Mouse (Mus musculus) midbrain, embryonic 11.5 days (tissue): ENCODE data around the gene Myl9. TPM values are rescaled to one million over a fixed set of nuclear protein-coding genes. Genes with fewer than 3 reads are reported as not detected.
"Not testable (repeated sequence)": the region's sequence is repeated elsewhere in the genome, so short reads cannot be mapped to it uniquely, and the experiment has no call there.

Source experiments
- ATAC-seq: fragments of 200-750 bp; cut with Nextera tagmentation; 2 replicates; pipeline ENCODE4 v1.8.0; 2017; ENCODE audit warnings: moderate TSS enrichment, moderate library complexity; ENCODE audit not compliant: low FRiP score
- DNase-seq: peaks from one replicate; pipeline ENCODE4 v3.0.0; 2015; ENCODE audit warnings: low spot score; ENCODE audit errors: missing footprints
- H3K27ac ChIP-seq: fragments of 300-500 bp; sonication (generic); 2 replicates; pipeline ENCODE4 v1.5.1; 2014; ENCODE audit warnings: low read depth, low read length
- H3K27me3 ChIP-seq: fragments of 300-500 bp; sonication (generic); 2 replicates; pipeline ENCODE4 v1.6.1; 2014; ENCODE audit warnings: mild to moderate bottlenecking, low read length, moderate library complexity, mixed read lengths; ENCODE audit not compliant: control insufficient read depth, insufficient read depth
- H3K36me3 ChIP-seq: fragments of 300-500 bp; sonication (generic); 2 replicates; pipeline ENCODE4 v1.6.1; 2014; ENCODE audit warnings: mild to moderate bottlenecking, low read length, moderate library complexity, mixed read lengths; ENCODE audit not compliant: control insufficient read depth, insufficient read depth
- H3K4me1 ChIP-seq: fragments of 300-500 bp; sonication (generic); 2 replicates; pipeline ENCODE4 v1.6.1; 2014; ENCODE audit warnings: low read length; ENCODE audit not compliant: control insufficient read depth, insufficient read depth
- H3K4me2 ChIP-seq: fragments of 300-500 bp; sonication (generic); 2 replicates; pipeline ENCODE4 v1.6.1; 2014; ENCODE audit warnings: mild to moderate bottlenecking, moderate library complexity
- H3K4me3 ChIP-seq: fragments of 300-500 bp; sonication (generic); 2 replicates; pipeline ENCODE4 v1.5.1; 2014; ENCODE audit warnings: low read depth, low read length
- H3K9ac ChIP-seq: fragments of 300-500 bp; sonication (generic); 2 replicates; pipeline ENCODE4 v1.6.1; 2014; ENCODE audit warnings: low read length
- H3K9me3 ChIP-seq: fragments of 300-500 bp; sonication (generic); 2 replicates; pipeline ENCODE4 v1.6.1; 2016; ENCODE audit warnings: low read length; ENCODE audit not compliant: control insufficient read depth
- WGBS: fragments of 180-500 bp; shearing (Covaris S2); extraction: QIAGEN DNeasy Blood & Tissue Kit; methylation state at CpG from one replicate; pipeline ENCODE4 v1.1.7; 2014; 5-methylcytosine and 5-hydroxymethylcytosine counted together
- polyA plus RNA-seq: library from polyadenylated mRNA; unstranded; fragments of >200 nt; fragmentation: Nextera tagmentation; extraction: Ambion mirVana; gene quantifications from 2 replicates; pipeline ENCODE4 v1.2.1, GENCODE M21; 2014

Myl9 gene
- polyA plus RNA-seq, 1 experiment from 2014 or later: 118 TPM

DNA sequence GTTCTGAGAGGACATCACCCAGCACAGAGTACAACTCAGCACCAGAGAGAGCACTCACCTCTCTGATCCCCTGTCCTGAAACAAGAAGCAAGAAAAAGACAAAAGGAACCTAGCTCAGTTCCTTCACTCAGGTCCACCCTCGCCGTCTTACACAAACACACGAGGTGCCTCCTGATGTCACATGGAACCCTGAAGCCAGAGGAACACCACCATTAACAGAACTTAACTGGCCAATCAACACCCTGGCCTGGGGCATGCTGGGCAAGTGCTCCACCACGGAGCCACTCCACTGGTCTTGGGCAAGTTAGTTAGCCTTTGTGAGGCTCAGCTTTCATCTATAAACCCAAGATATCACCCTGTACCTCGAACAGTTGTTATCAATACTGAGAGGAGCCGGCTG lies 31.7 kb downstream of the Myl9 start:
- ATAC-seq (no peak), DNase-seq (peak; percentile 75)
- Histone ChIP-seq H3K27me3 (no peaks in the 10 kb centered on the region), H3K9me3 (no peaks in the 10 kb centered on the region), H3K27ac (no peak overlapping the region), H3K4me3 (no peak overlapping the region), H3K36me3 (no peaks in the 10 kb centered on the region), H3K4me1 (no peaks in the 10 kb centered on the region), H3K4me2 (no peak overlapping the region), H3K9ac (no peak overlapping the region)
- 76% methylated on average over 6 of the region's 6 CpGs for WGBS

DNA sequence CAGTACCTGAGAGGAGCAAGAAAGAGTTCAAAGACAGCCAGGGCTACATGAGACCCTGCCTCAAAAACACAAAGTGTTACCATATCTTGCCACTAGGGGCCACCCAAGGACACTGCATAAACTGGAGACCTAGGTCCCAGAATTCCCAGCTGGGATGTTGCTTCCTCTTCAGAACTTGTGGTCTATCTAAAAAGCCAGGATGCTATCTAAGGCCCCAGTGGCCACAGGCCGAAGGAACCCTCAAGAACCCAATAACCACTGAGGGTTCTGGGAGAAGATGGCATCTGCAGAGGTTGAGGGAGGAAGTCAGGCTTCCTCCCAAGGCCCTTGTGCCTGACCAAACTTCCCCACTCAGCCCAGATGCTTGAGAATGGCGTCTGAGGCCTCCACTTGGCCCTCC lies 34.4 kb downstream of the Myl9 start:
- H3K4me2 ChIP-seq: no peak overlapping the region
- no peaks in the 10 kb centered on the region for H3K27me3 ChIP-seq
- H3K4me1 ChIP-seq: peaks cover 12% of the 10 kb centered on the region
- DNase-seq (peak; percentile 95), ATAC-seq (peak; percentile 40; the same call in 1 of the 2 replicates)
- H3K27ac ChIP-seq: no peak overlapping the region
- no peak overlapping the region for H3K9ac ChIP-seq
- no peak overlapping the region for H3K4me3 ChIP-seq
- 59% methylated on average over 2 of the region's 2 CpGs for WGBS
- H3K9me3 ChIP-seq: no peaks in the 10 kb centered on the region
- H3K36me3 ChIP-seq: no peaks in the 10 kb centered on the region

DNA sequence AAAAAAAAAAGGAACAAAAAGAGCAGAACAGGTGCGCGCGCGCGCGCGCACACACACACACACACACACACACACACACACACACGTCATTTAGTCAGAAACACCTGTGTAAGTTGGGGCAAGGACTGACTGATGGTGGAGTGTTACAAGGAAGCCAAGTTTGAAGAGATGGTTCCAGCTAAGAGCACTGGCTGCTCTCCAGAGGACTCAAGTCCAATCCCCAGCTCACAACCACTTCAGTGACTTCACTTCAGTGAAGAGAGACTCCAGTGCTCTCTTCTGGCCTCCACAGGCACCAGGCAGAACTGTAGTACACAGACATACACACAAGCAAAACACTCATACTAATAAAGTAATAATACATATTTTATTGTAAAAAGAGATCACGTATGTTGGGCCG lies 35.5 kb downstream of the Myl9 start:
- no peak for DNase-seq
- 98% methylated on average over 10 of the region's 10 CpGs for WGBS

DNA sequence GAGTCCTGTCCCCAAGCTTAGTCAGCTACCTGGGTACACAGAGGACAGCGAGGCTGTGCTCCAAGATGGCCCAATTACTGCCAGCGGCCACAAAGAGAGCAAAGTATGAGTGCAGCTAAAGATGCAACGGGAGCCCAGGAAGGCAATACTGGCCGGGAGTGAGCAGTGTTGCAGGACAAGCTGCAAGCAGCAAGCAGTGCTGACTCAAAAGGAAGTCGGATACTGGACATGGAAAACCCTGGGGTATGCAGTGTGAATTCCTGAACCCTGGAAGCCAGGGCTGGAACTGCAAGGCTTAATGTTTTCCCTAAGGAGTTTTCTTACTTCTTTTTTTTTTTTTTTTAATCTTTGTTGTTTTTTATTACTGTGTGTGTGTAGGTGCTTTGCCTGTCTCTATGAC lies 36.3 kb downstream of the Myl9 start:
- no peak for DNase-seq
- Histone ChIP-seq H3K4me2 (no peak overlapping the region), H3K4me1 (peaks cover 16% of the 10 kb centered on the region), H3K9ac (no peak overlapping the region), H3K4me3 (no peak overlapping the region), H3K27me3 (no peaks in the 10 kb centered on the region), H3K36me3 (no peaks in the 10 kb centered on the region), H3K9me3 (no peaks in the 10 kb centered on the region), H3K27ac (no peak overlapping the region)
- ATAC-seq: no peak
- 77% methylated on average over 5 of the region's 5 CpGs for WGBS

More for the DNA sequence above, 35.5 kb downstream of the Myl9 start:
- H3K36me3 ChIP-seq: no peaks in the 10 kb centered on the region
- no peak overlapping the region for H3K4me2 ChIP-seq
- no peak for ATAC-seq
- H3K4me1 ChIP-seq: peaks cover 16% of the 10 kb centered on the region
- no peaks in the 10 kb centered on the region for H3K27me3 ChIP-seq
- H3K4me3 ChIP-seq: no peak overlapping the region
- no peaks in the 10 kb centered on the region for H3K9me3 ChIP-seq
- no peak overlapping the region for H3K9ac ChIP-seq
- no peak overlapping the region for H3K27ac ChIP-seq

DNA sequence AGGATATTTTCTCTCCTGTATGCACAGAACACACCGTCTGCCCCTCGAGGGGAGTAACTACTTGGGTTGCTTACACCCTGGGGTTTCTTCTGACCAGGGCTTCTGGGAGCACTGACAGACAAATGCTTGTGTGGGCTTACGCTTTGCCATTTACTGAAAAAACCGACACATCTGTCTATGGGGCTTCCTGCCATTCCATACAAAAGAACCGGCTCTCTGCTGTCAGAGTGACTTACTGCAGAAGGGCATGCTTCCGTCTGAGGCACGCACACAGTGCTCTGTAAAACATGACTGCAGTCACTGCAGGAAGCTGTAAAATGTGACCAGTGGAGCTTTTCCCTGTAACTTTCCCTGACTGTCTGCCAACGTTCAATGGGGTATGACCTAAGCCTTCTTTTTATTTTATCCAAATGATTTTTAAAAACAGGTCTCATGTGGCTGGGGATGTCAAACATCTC lies 39.2 kb downstream of the Myl9 start:
- H3K9me3 ChIP-seq: no peaks in the 10 kb centered on the region
- DNase-seq (peak; percentile 84), ATAC-seq (0 out of 2 replicates have a peak, but pooled peaks have one; percentile 52)
- H3K36me3 ChIP-seq: no peaks in the 10 kb centered on the region
- H3K27me3 ChIP-seq: no peaks in the 10 kb centered on the region
- no peak overlapping the region for H3K4me3 ChIP-seq
- WGBS: 24% methylated on average over 8 of the region's 8 CpGs
- H3K27ac ChIP-seq: no peak overlapping the region; the same call in 1 of the 2 replicates
- peaks cover 16% of the 10 kb centered on the region for H3K4me1 ChIP-seq
- H3K4me2 ChIP-seq: no peak overlapping the region
- H3K9ac ChIP-seq: peak overlapping the region; percentile 0; the same call in 1 of the 2 replicates

DNA sequence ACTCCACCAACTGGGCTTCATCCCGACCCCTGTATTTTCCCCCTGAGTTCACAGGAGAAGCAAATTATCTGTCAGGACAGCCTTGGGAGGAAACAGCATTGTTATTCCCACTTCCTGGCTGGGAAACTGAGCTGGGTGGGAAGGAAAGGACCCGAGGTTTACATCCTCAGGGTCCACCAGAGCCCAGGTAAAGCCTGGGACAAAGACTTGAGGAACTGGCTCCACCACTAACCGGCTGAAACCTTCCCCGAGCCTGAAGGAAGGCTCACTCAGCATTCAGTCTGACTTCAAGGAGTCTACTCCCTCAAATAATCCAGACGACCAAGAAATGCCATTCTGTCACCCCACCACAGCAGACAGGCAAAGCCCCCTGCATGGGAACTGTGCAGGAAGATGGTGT lies 39.7 kb downstream of the Myl9 start:
- DNase-seq (peak; percentile 84), ATAC-seq (no peak)
- Histone ChIP-seq H3K27ac (no peak overlapping the region; the same call in 1 of the 2 replicates), H3K4me1 (peaks cover 16% of the 10 kb centered on the region), H3K27me3 (no peaks in the 10 kb centered on the region), H3K9ac (peak overlapping the region; percentile 0; the same call in 1 of the 2 replicates), H3K9me3 (no peaks in the 10 kb centered on the region), H3K4me2 (no peak overlapping the region), H3K36me3 (no peaks in the 10 kb centered on the region), H3K4me3 (no peak overlapping the region)
- 40% methylated on average over 5 of the region's 5 CpGs for WGBS

DNA sequence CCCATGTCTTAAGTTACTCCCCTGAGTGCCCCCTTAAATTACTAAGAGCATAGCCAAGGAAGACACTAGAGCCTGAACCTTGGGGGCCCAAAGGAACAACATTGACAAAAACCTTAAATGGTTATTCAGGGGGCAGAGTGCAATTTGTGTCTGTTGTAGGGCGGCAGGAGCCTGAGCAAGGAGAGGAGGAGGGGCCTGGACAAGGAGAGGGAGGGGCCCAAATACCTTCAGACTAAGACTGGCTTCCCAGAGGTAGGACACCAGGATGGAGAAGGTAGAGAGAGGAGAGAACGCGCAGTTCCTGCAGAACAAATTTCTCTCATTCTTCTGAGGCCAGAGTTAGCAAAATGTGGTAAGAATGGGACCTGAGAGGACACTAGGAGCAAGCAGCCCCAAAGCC lies 40.2 kb downstream of the Myl9 start:
- H3K27ac ChIP-seq: no peak overlapping the region
- H3K9ac ChIP-seq: no peak overlapping the region
- peaks cover 16% of the 10 kb centered on the region for H3K4me1 ChIP-seq
- WGBS: 79% methylated on average over 3 of the region's 3 CpGs
- ATAC-seq: no peak
- DNase-seq: peak; percentile 73
- H3K4me3 ChIP-seq: no peak overlapping the region
- H3K9me3 ChIP-seq: no peaks in the 10 kb centered on the region
- no peak overlapping the region for H3K4me2 ChIP-seq
- no peaks in the 10 kb centered on the region for H3K36me3 ChIP-seq
- H3K27me3 ChIP-seq: no peaks in the 10 kb centered on the region

DNA sequence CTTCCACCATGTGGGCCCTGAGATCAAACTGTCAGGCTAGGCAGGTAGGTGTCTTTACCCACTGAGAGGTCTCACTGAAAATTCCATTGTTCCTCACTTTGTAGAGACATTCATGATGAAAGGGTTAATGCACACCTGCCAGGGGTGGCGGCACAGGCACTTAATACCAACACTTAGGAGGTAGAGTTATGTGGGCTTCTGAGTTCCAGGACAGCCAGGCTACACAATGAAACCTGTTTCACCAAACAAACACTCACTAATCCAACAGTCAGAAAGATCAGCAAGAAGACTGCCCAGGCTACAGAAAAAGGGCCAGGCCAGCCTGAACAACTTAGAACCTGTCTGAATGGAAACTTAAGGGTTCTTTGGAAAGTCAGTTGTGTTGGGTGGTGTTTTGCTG lies 40.9 kb downstream of the Myl9 start:
- ATAC-seq (no peak), DNase-seq (peak; percentile 60)

DNA sequence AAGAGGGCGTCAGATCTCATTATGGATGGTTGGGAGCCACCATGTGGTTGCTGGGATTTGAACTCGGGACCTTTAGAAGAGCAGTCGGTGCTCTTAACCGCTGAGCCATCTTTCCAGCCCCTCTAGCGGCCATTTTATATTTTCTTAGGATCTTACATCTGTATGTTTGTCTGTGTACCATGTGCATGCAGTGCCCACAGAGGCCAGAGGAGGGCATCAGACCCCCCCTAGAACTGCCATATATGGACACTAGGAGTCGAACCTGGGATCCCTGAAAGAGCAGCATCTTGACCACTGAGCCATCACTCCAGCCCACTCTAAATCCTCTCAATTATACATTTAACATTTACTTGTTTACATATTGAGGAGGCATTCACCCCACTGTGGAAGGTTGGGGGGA lies 49.9 kb downstream of the Myl9 start:
- not testable (repeated sequence) for H3K9me3 ChIP-seq, H3K4me3 ChIP-seq, H3K27me3 ChIP-seq, H3K4me2 ChIP-seq, H3K9ac ChIP-seq, H3K36me3 ChIP-seq, H3K4me1 ChIP-seq, ATAC-seq, H3K27ac ChIP-seq
- DNase-seq: peak; percentile 19
- 92% methylated on average over 6 of the region's 6 CpGs for whole genome bisulfite sequencing

More for the DNA sequence above, 40.9 kb downstream of the Myl9 start:
- no peak overlapping the region for H3K4me2 ChIP-seq
- H3K36me3 ChIP-seq: no peaks in the 10 kb centered on the region
- no peaks in the 10 kb centered on the region for H3K9me3 ChIP-seq
- H3K4me3 ChIP-seq: no peak overlapping the region
- H3K4me1 ChIP-seq: peaks cover 16% of the 10 kb centered on the region
- H3K27ac ChIP-seq: no peak overlapping the region
- no peaks in the 10 kb centered on the region for H3K27me3 ChIP-seq
- 63% methylated on average over 1 of the region's 1 CpGs for WGBS
- no peak overlapping the region for H3K9ac ChIP-seq
